Mouse (Mus musculus): ENCODE data around the gene Rapgef5.

Gene Rapgef5

GRCm38 (mm10) chr12:117516179-117516578 lies at the start of gene Rapgef5:
Gene Rapgef5 (plus strand): TSS chr12:117516479.
- no peak for DNase-seq (ENCODE audit: low read depth, low spot score)

GRCm38 (mm10) chr12:117468329-117468728 lies 48.0 kb upstream of the Rapgef5 start:
- no peak for DNase-seq (ENCODE audit: low read depth, low spot score)

GRCm38 (mm10) chr12:117479014-117479413 lies 37.3 kb upstream of the Rapgef5 start:
- no peak for DNase-seq (ENCODE audit: low read depth, low spot score)

- DNase-seq (ENCODE audit: low read depth, low spot score), result no peak
Observed at GRCm38 (mm10) chr12:117479680-117480079, 36.6 kb upstream of the Rapgef5 start.

- no peak for DNase-seq (ENCODE audit: low read depth, low spot score)
Observed at GRCm38 (mm10) chr12:117480958-117481357, 35.3 kb upstream of the Rapgef5 start.

- DNase-seq (ENCODE audit: low read depth, low spot score), result no peak
Observed at GRCm38 (mm10) chr12:117482665-117483064, 33.6 kb upstream of the Rapgef5 start.

GRCm38 (mm10) chr12:117486118-117487057 lies 29.9 kb upstream of the Rapgef5 start:
- peak; percentile 14 for DNase-seq (ENCODE audit: low read depth, low spot score)

GRCm38 (mm10) chr12:117496501-117497176 lies 19.6 kb upstream of the Rapgef5 start:
- DNase-seq (ENCODE audit: low read depth, low spot score), result no peak

GRCm38 (mm10) chr12:117497361-117497760 lies 18.9 kb upstream of the Rapgef5 start:
- no peak for DNase-seq (ENCODE audit: low read depth, low spot score)

- no peak for DNase-seq (ENCODE audit: low read depth, low spot score)
Observed at GRCm38 (mm10) chr12:117499242-117499641, 17.0 kb upstream of the Rapgef5 start.

GRCm38 (mm10) chr12:117501180-117501579 lies 15.1 kb upstream of the Rapgef5 start:
- no peak for DNase-seq (ENCODE audit: low read depth, low spot score)

GRCm38 (mm10) chr12:117502834-117503233 lies 13.4 kb upstream of the Rapgef5 start:
- no peak for DNase-seq (ENCODE audit: low read depth, low spot score)

GRCm38 (mm10) chr12:117505163-117505562 lies 11.1 kb upstream of the Rapgef5 start:
- DNase-seq (ENCODE audit: low read depth, low spot score), result no peak

GRCm38 (mm10) chr12:117507772-117508171 lies 8.5 kb upstream of the Rapgef5 start:
- no peak for DNase-seq (ENCODE audit: low read depth, low spot score)

- DNase-seq (ENCODE audit: low read depth, low spot score), result no peak
Observed at GRCm38 (mm10) chr12:117509919-117510318, 6.4 kb upstream of the Rapgef5 start.

GRCm38 (mm10) chr12:117512468-117512867 lies 3.8 kb upstream of the Rapgef5 start:
- no peak for DNase-seq (ENCODE audit: low read depth, low spot score)

- no peak for DNase-seq (ENCODE audit: low read depth, low spot score)
Observed at GRCm38 (mm10) chr12:117513150-117513932, 2.9 kb upstream of the Rapgef5 start.

GRCm38 (mm10) chr12:117517275-117517936 lies 1.1 kb downstream of the Rapgef5 start:
- no peak for DNase-seq (ENCODE audit: low read depth, low spot score)

GRCm38 (mm10) chr12:117524311-117525013 lies 8.2 kb downstream of the Rapgef5 start:
- DNase-seq (ENCODE audit: low read depth, low spot score), result no peak

GRCm38 (mm10) chr12:117527889-117528288 lies 11.6 kb downstream of the Rapgef5 start:
- DNase-seq (ENCODE audit: low read depth, low spot score), result no peak
